Mouse (Mus musculus) CH12.LX (cell line): Measurements from ENCODE around the gene Fermt3. TPM values are rescaled to one million over a fixed set of nuclear protein-coding genes. Genes with fewer than 3 reads are reported as not detected.

Experiments used
- DNase-seq: peaks from one replicate; pipeline ENCODE4 v3.0.0-alpha.2; 2013; ENCODE audit errors: extremely low read depth
- H3K27ac ChIP-seq: 2 replicates; pipeline ENCODE4 v1.5.1; 2012; ENCODE audit warnings: low read depth, mild to moderate bottlenecking, control low read depth, moderate library complexity; ENCODE audit not compliant: insufficient read depth
- H3K27me3 ChIP-seq: replicated peaks from 2 replicates; pipeline ENCODE3; 2012; ENCODE audit warnings: inconsistent platforms
- H3K36me3 ChIP-seq, 2 experiments: replicated peaks in 1 of 2; 2 replicates each; pipeline versions ENCODE3 to v1.6.1; 2012; ENCODE audit warnings: inconsistent platforms in 1 of 2, low read length in 1 of 2, mild to moderate bottlenecking in 1 of 2, mixed read lengths in 1 of 2, moderate library complexity in 1 of 2; ENCODE audit not compliant: control insufficient read depth in 1 of 2, insufficient read depth in 1 of 2
- H3K4me1 ChIP-seq, 2 experiments: 2 replicates each; pipeline ENCODE4 v1.6.1; 2012; ENCODE audit warnings: inconsistent platforms in 1 of 2, moderate library complexity in 1 of 2; ENCODE audit not compliant: insufficient read depth in 2 of 2, control insufficient read depth in 1 of 2
- H3K4me2 ChIP-seq: 2 replicates; pipeline ENCODE4 v1.6.1; 2012; ENCODE audit warnings: low read depth, mild to moderate bottlenecking, control low read depth; ENCODE audit not compliant: poor library complexity, insufficient read depth, severe bottlenecking
- H3K4me3 ChIP-seq, 3 experiments: fragments of 150-350 bp in 1 of 3; sonication (generic) in 1 of 3; replicated peaks in 1 of 3; 2 replicates each; pipeline versions ENCODE3 to v1.5.1; 2011 to 2012; ENCODE audit warnings: low read depth in 2 of 3, low read length in 2 of 3, mild to moderate bottlenecking in 2 of 3, moderate library complexity in 2 of 3, control low read depth in 1 of 3, improper control_type of control experiment in 1 of 3, inconsistent platforms in 1 of 3, mixed read lengths in 1 of 3; ENCODE audit not compliant: poor library complexity in 1 of 3
- H3K79me2 ChIP-seq: replicated peaks from 2 replicates; pipeline ENCODE4 v1.6.1; 2012; ENCODE audit warnings: mild to moderate bottlenecking, moderate library complexity; ENCODE audit not compliant: control insufficient read depth, poor library complexity, insufficient read depth, severe bottlenecking; ENCODE audit errors: extremely low read depth
- H3K9ac ChIP-seq: 2 replicates; pipeline ENCODE4 v1.6.1; 2012; ENCODE audit warnings: low read depth, mild to moderate bottlenecking, control low read depth, moderate library complexity; ENCODE audit not compliant: insufficient read depth
- H3K9me3 ChIP-seq: replicated peaks from 2 replicates; pipeline ENCODE3; 2012; ENCODE audit warnings: low read length, inconsistent platforms, mixed read lengths
- BHLHE40 ChIP-seq: IDR thresholded peaks from 2 replicates; pipeline ENCODE4 v1.6.1; 2011; ENCODE audit warnings: mild to moderate bottlenecking, low read depth, low read length, improper control_type of control experiment
- CHD1 ChIP-seq: IDR thresholded peaks from 2 replicates; pipeline ENCODE4 v1.6.1; 2012; ENCODE audit warnings: low read depth, low read length, improper control_type of control experiment, inconsistent platforms
- CHD2 ChIP-seq: IDR thresholded peaks from 2 replicates; pipeline ENCODE4 v1.6.1; 2011; ENCODE audit warnings: low read length, improper control_type of control experiment
- CTCF ChIP-seq, 2 experiments: IDR thresholded peaks in 1 of 2; conservative IDR thresholded peaks in 1 of 2; 2 replicates each; pipeline ENCODE4 v1.5.1; 2011 to 2012; ENCODE audit warnings: low read depth in 2 of 2, low read length in 2 of 2, improper control_type of control experiment in 1 of 2, inconsistent platforms in 1 of 2, mild to moderate bottlenecking in 1 of 2, moderate library complexity in 1 of 2
- E2F4 ChIP-seq: IDR thresholded peaks from 2 replicates; pipeline ENCODE4 v1.6.1; 2011; ENCODE audit warnings: low read depth, low read length, improper control_type of control experiment; ENCODE audit not compliant: insufficient replicate concordance
- ELF1 ChIP-seq: IDR thresholded peaks from 2 replicates; pipeline ENCODE4 v1.6.1; 2014; ENCODE audit warnings: low read depth, mild to moderate bottlenecking, inconsistent platforms, low read length, improper control_type of control experiment
- EP300 ChIP-seq: IDR thresholded peaks from 2 replicates; pipeline ENCODE4 v1.6.1; 2011; ENCODE audit warnings: low read length, improper control_type of control experiment
- ETS1 ChIP-seq: conservative IDR thresholded peaks from 2 replicates; pipeline ENCODE4 v1.6.1; 2012; ENCODE audit warnings: low read depth, mild to moderate bottlenecking, inconsistent platforms, low read length, improper control_type of control experiment, moderate library complexity
- GABPA ChIP-seq: IDR thresholded peaks from 2 replicates; pipeline ENCODE4 v1.6.1; 2012; ENCODE audit warnings: low read depth, low read length, improper control_type of control experiment, inconsistent platforms; ENCODE audit not compliant: insufficient replicate concordance
- HCFC1 ChIP-seq: IDR thresholded peaks from 2 replicates; pipeline ENCODE4 v1.6.1; 2012; ENCODE audit warnings: low read depth, mild to moderate bottlenecking, inconsistent platforms, low read length, improper control_type of control experiment
- IRF4 ChIP-seq: IDR thresholded peaks from 2 replicates; pipeline ENCODE4 v1.6.1; 2014; ENCODE audit warnings: low read depth, mild to moderate bottlenecking, inconsistent platforms, low read length, improper control_type of control experiment
- JUN ChIP-seq: IDR thresholded peaks from 2 replicates; pipeline ENCODE4 v1.6.1; 2011; ENCODE audit warnings: low read depth, mild to moderate bottlenecking, low read length, improper control_type of control experiment, moderate library complexity; ENCODE audit not compliant: insufficient read depth
- JUND ChIP-seq: conservative IDR thresholded peaks from 2 replicates; pipeline ENCODE4 v1.6.1; 2011; ENCODE audit warnings: low read depth, low read length, improper control_type of control experiment
- KAT2A ChIP-seq: IDR thresholded peaks from 2 replicates; pipeline ENCODE4 v1.6.1; 2012; ENCODE audit warnings: low read length, improper control_type of control experiment, inconsistent platforms; ENCODE audit not compliant: insufficient replicate concordance
- MAFK ChIP-seq: IDR thresholded peaks from 2 replicates; pipeline ENCODE4 v1.6.1; 2011; ENCODE audit warnings: low read length, improper control_type of control experiment; ENCODE audit not compliant: insufficient replicate concordance
- MAX ChIP-seq: IDR thresholded peaks from 2 replicates; pipeline ENCODE4 v1.6.1; 2011; ENCODE audit warnings: low read length, improper control_type of control experiment
- MAZ ChIP-seq: IDR thresholded peaks from 2 replicates; pipeline ENCODE4 v1.6.1; 2012; ENCODE audit warnings: low read depth, mild to moderate bottlenecking, inconsistent platforms, low read length, improper control_type of control experiment, moderate library complexity
- MEF2A ChIP-seq: IDR thresholded peaks from 2 replicates; pipeline ENCODE4 v1.6.1; 2014; ENCODE audit warnings: low read depth, mild to moderate bottlenecking, inconsistent platforms, low read length, improper control_type of control experiment, borderline replicate concordance
- MXI1 ChIP-seq: IDR thresholded peaks from 2 replicates; pipeline ENCODE4 v1.6.1; 2011; ENCODE audit warnings: mild to moderate bottlenecking, low read depth, low read length, improper control_type of control experiment
- MYC ChIP-seq: IDR thresholded peaks from 2 replicates; pipeline ENCODE4 v1.6.1; 2011; ENCODE audit warnings: low read depth, mild to moderate bottlenecking, improper control_type of control experiment, low read length
- NELFE ChIP-seq: IDR thresholded peaks from 2 replicates; pipeline ENCODE4 v1.6.1; 2011; ENCODE audit warnings: low read depth, low read length, improper control_type of control experiment
- NRF1 ChIP-seq: IDR thresholded peaks from 2 replicates; pipeline ENCODE4 v1.6.1; 2014; ENCODE audit warnings: low read depth, mild to moderate bottlenecking, inconsistent platforms, low read length, improper control_type of control experiment, moderate library complexity
- POLR2A ChIP-seq: IDR thresholded peaks from 2 replicates; pipeline ENCODE4 v1.6.1; 2011; ENCODE audit warnings: low read depth, mild to moderate bottlenecking, improper control_type of control experiment, low read length
- POLR2AphosphoS2 ChIP-seq: IDR thresholded peaks from 2 replicates; pipeline ENCODE4 v1.6.1; 2011; ENCODE audit warnings: low read depth, low read length, improper control_type of control experiment
- RAD21 ChIP-seq: IDR thresholded peaks from 2 replicates; pipeline ENCODE4 v1.6.1; 2011; ENCODE audit warnings: low read depth, mild to moderate bottlenecking, low read length, improper control_type of control experiment, moderate library complexity
- RCOR1 ChIP-seq: conservative IDR thresholded peaks from 2 replicates; pipeline ENCODE4 v1.6.1; 2012; ENCODE audit warnings: low read depth, mild to moderate bottlenecking, inconsistent platforms, low read length, improper control_type of control experiment
- SIN3A ChIP-seq: IDR thresholded peaks from 2 replicates; pipeline ENCODE4 v1.6.1; 2012; ENCODE audit warnings: low read length, improper control_type of control experiment, inconsistent platforms
- SMC3 ChIP-seq: IDR thresholded peaks from 2 replicates; pipeline ENCODE4 v1.6.1; 2011; ENCODE audit warnings: low read depth, low read length, improper control_type of control experiment
- TBP ChIP-seq: conservative IDR thresholded peaks from 2 replicates; pipeline ENCODE4 v1.6.1; 2011; ENCODE audit warnings: low read depth, low read length, improper control_type of control experiment
- TCF12 ChIP-seq: IDR thresholded peaks from 2 replicates; pipeline ENCODE4 v1.6.1; 2014; ENCODE audit warnings: low read depth, mild to moderate bottlenecking, inconsistent platforms, low read length, improper control_type of control experiment
- UBTF ChIP-seq: IDR thresholded peaks from 2 replicates; pipeline ENCODE4 v1.6.1; 2012; ENCODE audit warnings: low read depth, mild to moderate bottlenecking, inconsistent platforms, low read length, improper control_type of control experiment, moderate library complexity
- USF1 ChIP-seq: IDR thresholded peaks from 2 replicates; pipeline ENCODE4 v1.6.1; 2014; ENCODE audit warnings: low read depth, mild to moderate bottlenecking, inconsistent platforms, low read length, improper control_type of control experiment
- USF2 ChIP-seq: conservative IDR thresholded peaks from 2 replicates; pipeline ENCODE4 v1.6.1; 2011; ENCODE audit warnings: low read depth, low read length, improper control_type of control experiment
- ZC3H11A ChIP-seq: IDR thresholded peaks from 2 replicates; pipeline ENCODE4 v1.6.1; 2012; ENCODE audit warnings: low read depth, mild to moderate bottlenecking, inconsistent platforms, low read length, improper control_type of control experiment
- ZKSCAN1 ChIP-seq: IDR thresholded peaks from 2 replicates; pipeline ENCODE4 v1.6.1; 2012; ENCODE audit warnings: low read depth, inconsistent platforms, low read length, improper control_type of control experiment, borderline replicate concordance
- ZMIZ1 ChIP-seq: IDR thresholded peaks from 2 replicates; pipeline ENCODE4 v1.6.1; 2012; ENCODE audit warnings: low read depth, mild to moderate bottlenecking, inconsistent platforms, low read length, improper control_type of control experiment
- ZNF384 ChIP-seq: IDR thresholded peaks from 2 replicates; pipeline ENCODE4 v1.6.1; 2012; ENCODE audit warnings: low read depth, low read length, improper control_type of control experiment, inconsistent platforms
- dilution Hi-C: fragments of 300-500 bp; cut with MboI; formaldehyde crosslinking; loops from 2 replicates; pipeline ENCODE4 v1.14.3; 2020; ENCODE audit warnings: low sequenced_read_pairs; ENCODE audit not compliant: extremely low pct_unique_long_range_greater_than_20kb, extremely low pct_ligation_motif_present
- in situ Hi-C: fragments of 300-500 bp; cut with MboI; formaldehyde crosslinking; loops from 3 replicates; pipeline ENCODE4 v1.14.3; 2019; ENCODE audit warnings: low sequenced_read_pairs, low pct_ligation_motif_present, low pct_unique_long_range_greater_than_20kb, mixed read lengths
- polyA plus RNA-seq: library from polyadenylated mRNA; unstranded; fragments of >175 nt; gene quantifications from 2 replicates; pipeline ENCODE4 v1.2.1, GENCODE M21; 2012; ENCODE audit warnings: low read depth; ENCODE audit not compliant: insufficient read length
- total RNA-seq, 2 experiments: library from RNA; depleted of rRNA; stranded (reverse); fragments of 300-350 nt in 1 of 2; fragments of >200 nt in 1 of 2; gene quantifications; 2 replicates each; pipeline ENCODE4 v1.2.3; 2012 to 2014

Fermt3 gene
- total and polyA plus RNA-seq, 3 experiments = 47.0 to 65.1 (median 57.4) TPM

DNA sequence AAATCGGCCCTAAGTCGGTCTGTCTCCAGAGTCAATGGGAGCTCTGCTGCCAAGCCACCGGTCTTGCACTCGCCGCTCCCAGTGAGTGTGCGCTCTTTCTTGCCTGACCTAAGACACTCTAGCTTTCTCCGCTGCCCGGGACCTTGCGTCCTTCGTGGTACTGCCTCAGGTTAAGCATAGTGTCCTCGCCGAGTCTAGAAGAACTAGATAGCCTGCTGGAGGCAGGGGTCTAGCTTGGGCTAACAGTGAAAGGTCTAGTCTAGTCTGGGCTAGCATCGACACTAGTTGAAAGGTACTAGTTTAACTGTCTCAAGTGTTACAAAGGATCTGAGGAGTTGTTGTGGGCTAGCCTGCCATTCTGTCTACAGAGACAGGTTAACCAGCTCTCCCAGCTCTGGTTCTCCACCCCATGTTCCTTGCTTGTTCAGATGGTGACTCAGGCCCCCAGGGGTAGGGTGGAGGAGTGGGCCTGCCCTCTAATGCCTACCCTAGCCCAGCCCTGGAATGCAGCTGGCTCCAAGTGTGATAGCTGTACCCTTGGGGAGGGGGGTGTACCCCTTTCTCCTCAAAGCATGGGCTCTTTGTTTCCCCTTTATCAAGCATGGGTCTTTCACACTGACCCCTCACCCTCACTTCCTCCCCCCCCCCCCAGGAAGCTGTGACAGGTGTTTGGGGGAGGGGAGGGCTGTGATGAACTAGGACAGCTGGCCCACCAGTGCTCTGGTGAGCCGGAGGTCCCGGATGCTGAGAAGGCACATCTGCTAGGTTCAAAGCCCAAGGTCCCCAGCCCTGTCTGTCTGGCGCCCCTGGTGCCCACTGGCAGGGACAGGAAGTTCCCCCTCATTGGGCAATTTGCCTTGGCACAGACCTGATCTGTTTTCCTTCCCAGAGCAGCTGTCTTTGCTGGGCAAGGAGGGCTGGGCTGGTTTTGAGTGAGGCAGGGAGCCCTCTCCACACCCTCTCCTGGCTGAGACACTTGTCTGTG lies 43.4 kb downstream of the Fermt3 start, which contains the start of gene Plcb3:
Gene Plcb3 (minus strand): TSS at position 934 of the 985 bp plus-strand sequence.
- Histone ChIP-seq H3K27ac (peak within 1 kb of the TSS; percentile 54), H3K4me1 (peaks cover 11 to 50% of the 10 kb centered on the region in 2 experiments), H3K36me3 (peaks cover 14 to 25% of the 10 kb centered on the region in 2 experiments), H3K9me3 (no peaks in the 10 kb centered on the region), H3K4me3 (peak within 1 kb of the TSS; percentile 77 to 87 (median 85)), H3K27me3 (peaks cover 3% of the 10 kb centered on the region), H3K9ac (peak within 1 kb of the TSS; percentile 60), H3K79me2 (peaks cover 29% of the 10 kb centered on the region), H3K4me2 (peak within 1 kb of the TSS; percentile 75)
- in situ Hi-C loops = no loop called here
- DNase-seq = peak; percentile 66
- dilution Hi-C loops = no loop called here
- TF ChIP-seq RAD21 (no peak), MXI1 (peak; percentile 13; the same call in 1 of the 2 replicates), USF1 (no peak), POLR2A (peak; percentile 20; the same call in 1 of the 2 replicates), GABPA (no peak), UBTF (no peak; the same call in 1 of the 2 replicates), E2F4 (no peak), IRF4 (no peak), ELF1 (peak; percentile 42), ETS1 (0 out of 2 replicates have a peak, but pooled peaks have one; percentile 9), ZKSCAN1 (no peak), KAT2A (no peak), NELFE (no peak), JUN (no peak), CHD1 (no peak), SIN3A (peak; percentile 72), JUND (no peak), MEF2A (no peak), EP300 (0 out of 2 replicates have a peak, but pooled peaks have one; percentile 8), CTCF (conservative IDR thresholded peaks at IDR 0.05 in 1 of 2, IDR thresholded peaks at IDR 0.05 in 1 of 2; ENCODE audit: low read depth in 2 of 2, low read length in 2 of 2) (peak in 1 of 2 experiments; percentile 39; a peak in 2 of 4 replicates), ZNF384 (no peak), NRF1 (0 out of 2 replicates have a peak, but pooled peaks have one; percentile 22), MAFK (no peak), MAX (no peak; the same call in 1 of the 2 replicates), POLR2AphosphoS2 (no peak), ZC3H11A (no peak), BHLHE40 (no peak), CHD2 (peak; percentile 76; the same call in 1 of the 2 replicates), MAZ (peak; percentile 83; the same call in 1 of the 2 replicates), ZMIZ1 (no peak), USF2 (no peak), SMC3 (no peak), TBP (no peak), TCF12 (peak; percentile 77), MYC (no peak), HCFC1 (peak; percentile 42; the same call in 1 of the 2 replicates), RCOR1 (no peak)
